Mouse (Mus musculus): Measurements from ENCODE around the gene Numb.

GRCm38 (mm10) chr12:83850334-83850733, 71.4 kb downstream of the Numb start:
- TF ChIP-seq CTCF (IDR thresholded peaks at IDR 0.05; ENCODE audit: borderline replicate concordance, extremely low read depth, insufficient read depth, insufficient read length) (no peak), POLR2A (IDR thresholded peaks at IDR 0.05; ENCODE audit: borderline replicate concordance, extremely low read depth, insufficient read depth, insufficient read length, poor library complexity, severe bottlenecking) (no peak)
